Mouse (Mus musculus): ENCODE data around the gene Cactin.

DNA sequence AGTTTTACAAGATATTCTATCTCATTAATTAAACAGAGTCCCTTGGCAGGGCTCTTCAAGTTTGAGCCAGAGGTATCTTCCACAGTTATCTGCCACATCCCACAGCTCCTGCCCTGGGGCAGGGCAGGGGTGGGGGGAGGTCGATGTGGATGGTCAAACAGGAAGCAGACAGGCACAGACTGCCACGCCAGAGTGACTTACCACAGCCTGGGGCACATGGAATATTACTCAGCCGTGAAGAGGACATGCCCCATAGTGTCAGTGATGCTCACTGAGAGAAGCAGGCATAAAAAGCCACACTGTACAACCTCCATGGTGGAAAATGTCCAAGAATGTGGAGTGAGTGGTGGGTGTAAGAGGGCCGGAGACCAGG lies 24.2 kb downstream of the Cactin start:
- TF ChIP-seq EP300 (IDR thresholded peaks at IDR 0.05; ENCODE audit: low read depth) (no peak), CTCF (IDR thresholded peaks at IDR 0.05; ENCODE audit: low read depth) (no peak)
